Mouse (Mus musculus): ENCODE results near the gene Mastl. TPM values are rescaled to one million over a fixed set of nuclear protein-coding genes. Genes with fewer than 3 reads are reported as not detected.

Mastl gene
- polyA plus RNA-seq, 1 experiment from 2014 or later, result 8.0 TPM

DNA sequence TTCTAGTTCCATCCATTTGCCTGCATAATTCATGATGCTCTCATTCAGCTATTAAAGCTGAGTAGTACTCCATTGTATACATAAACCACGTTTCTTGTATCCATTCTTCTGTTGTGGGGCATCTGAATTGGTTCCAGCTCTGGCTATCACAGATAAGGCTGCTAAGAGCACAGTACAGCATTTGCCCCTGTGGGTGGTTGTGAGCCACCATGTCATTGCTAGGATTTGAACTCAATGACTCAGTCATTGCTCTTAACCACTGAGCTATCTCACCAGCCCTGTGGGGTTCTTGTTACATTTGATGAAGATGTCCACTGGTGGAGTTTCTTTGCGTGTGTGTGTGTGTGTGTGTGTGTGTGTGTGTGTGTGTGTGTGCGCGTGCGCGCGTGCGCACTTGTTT is 71.3 kb downstream of the Mastl start:
- Histone ChIP-seq H3K4me1 (no peaks in the 10 kb centered on the region), H3K4me3 (no peak overlapping the region), H3K27me3 (replicated peaks) (no peaks in the 10 kb centered on the region), H3K36me3 (peaks cover 84% of the 10 kb centered on the region), H3K9ac (no peak overlapping the region), H3K9me3 (no peaks in the 10 kb centered on the region), H3K4me2 (no peak overlapping the region), H3K27ac (replicated peaks) (no peak overlapping the region)
- ATAC-seq (ENCODE audit: extremely low read depth, insufficient number of reproducible peaks, low FRiP score, low TSS enrichment), result no peak
- WGBS, result 95% methylated on average over 8 of the region's 8 CpGs

DNA sequence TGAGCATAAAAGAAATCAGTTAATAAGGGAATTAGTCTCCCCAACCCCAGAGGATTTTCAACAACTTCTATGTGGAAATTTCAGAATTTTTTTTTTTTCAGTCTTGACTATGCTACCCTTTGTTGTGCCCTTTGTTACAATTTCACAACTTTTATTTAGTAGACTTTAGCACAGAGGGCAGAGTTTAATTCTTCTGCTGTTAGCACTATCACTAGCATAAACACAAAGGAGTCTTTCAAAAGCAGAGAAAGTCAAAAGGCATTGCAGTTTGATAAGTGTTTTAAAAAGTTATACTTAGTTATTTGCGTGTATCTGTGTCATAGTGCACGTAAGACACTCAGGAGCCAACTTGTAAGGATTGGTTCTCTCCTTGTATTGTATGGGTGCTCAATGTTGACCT is 77.2 kb downstream of the Mastl start:
- Histone ChIP-seq H3K4me1 (no peaks in the 10 kb centered on the region), H3K4me2 (no peak overlapping the region), H3K27ac (replicated peaks) (no peak overlapping the region), H3K9me3 (no peaks in the 10 kb centered on the region; the same call in 1 of the 2 replicates), H3K9ac (no peak overlapping the region), H3K4me3 (no peak overlapping the region), H3K27me3 (replicated peaks) (no peaks in the 10 kb centered on the region), H3K36me3 (peaks cover 72% of the 10 kb centered on the region)
- no peak for ATAC-seq (ENCODE audit: extremely low read depth, insufficient number of reproducible peaks, low FRiP score, low TSS enrichment)
- WGBS, result 91% methylated on average over 2 of the region's 2 CpGs

DNA sequence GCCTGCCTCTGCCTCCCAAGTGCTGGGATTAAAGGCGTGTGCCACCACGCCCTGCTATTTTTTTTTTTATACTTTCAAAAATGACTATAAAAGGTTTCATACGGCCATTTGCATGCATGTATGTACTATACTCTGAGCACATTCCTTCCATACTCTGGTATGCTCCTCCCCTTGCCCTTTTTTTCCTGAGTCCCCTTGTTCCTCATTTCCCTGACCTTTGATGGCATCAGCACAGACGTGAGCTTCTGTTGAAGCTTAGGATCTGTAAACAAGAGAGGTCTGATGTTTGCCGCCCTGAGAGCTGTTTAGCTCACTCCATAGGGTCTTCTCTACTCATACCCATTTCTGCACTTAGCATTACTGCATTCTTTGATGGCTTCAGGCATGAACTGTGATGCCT is 78.1 kb downstream of the Mastl start:
- no peak overlapping the region for H3K4me3 ChIP-seq
- H3K4me1 ChIP-seq, result no peaks in the 10 kb centered on the region
- WGBS, result 84% methylated on average over 5 of the region's 5 CpGs
- ATAC-seq (ENCODE audit: extremely low read depth, insufficient number of reproducible peaks, low FRiP score, low TSS enrichment), result no peak
- peaks cover 66% of the 10 kb centered on the region for H3K36me3 ChIP-seq
- no peaks in the 10 kb centered on the region for H3K27me3 ChIP-seq (replicated peaks)
- no peak overlapping the region for H3K4me2 ChIP-seq
- no peak overlapping the region for H3K27ac ChIP-seq (replicated peaks)
- no peak overlapping the region for H3K9ac ChIP-seq
- no peaks in the 10 kb centered on the region; the same call in 1 of the 2 replicates for H3K9me3 ChIP-seq

DNA sequence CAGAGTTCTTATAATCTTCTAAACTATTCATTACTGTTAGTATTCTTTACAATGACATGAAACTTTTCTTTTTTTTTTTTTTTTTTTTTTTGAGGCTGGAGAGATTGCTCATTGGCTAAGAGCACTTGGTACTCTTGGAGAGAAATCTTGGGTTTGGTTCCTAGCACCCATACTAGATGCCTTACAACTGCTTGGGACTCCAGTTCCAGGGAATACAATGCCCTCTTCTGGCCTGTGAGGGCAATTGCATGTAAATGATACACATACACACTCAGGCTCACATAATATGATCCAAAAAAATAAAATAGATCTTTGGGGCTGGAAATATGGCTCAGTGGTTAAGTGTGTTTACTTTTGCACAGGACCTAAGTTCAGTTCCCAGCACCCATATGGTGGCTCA is 79.0 kb downstream of the Mastl start:
- no peak for ATAC-seq (ENCODE audit: extremely low read depth, insufficient number of reproducible peaks, low FRiP score, low TSS enrichment)
- Histone ChIP-seq H3K4me3 (no peak overlapping the region), H3K27ac (replicated peaks) (no peak overlapping the region), H3K9ac (no peak overlapping the region), H3K4me1 (no peaks in the 10 kb centered on the region), H3K9me3 (no peaks in the 10 kb centered on the region; the same call in 1 of the 2 replicates), H3K36me3 (peaks cover 61% of the 10 kb centered on the region), H3K4me2 (no peak overlapping the region), H3K27me3 (replicated peaks) (no peaks in the 10 kb centered on the region)

DNA sequence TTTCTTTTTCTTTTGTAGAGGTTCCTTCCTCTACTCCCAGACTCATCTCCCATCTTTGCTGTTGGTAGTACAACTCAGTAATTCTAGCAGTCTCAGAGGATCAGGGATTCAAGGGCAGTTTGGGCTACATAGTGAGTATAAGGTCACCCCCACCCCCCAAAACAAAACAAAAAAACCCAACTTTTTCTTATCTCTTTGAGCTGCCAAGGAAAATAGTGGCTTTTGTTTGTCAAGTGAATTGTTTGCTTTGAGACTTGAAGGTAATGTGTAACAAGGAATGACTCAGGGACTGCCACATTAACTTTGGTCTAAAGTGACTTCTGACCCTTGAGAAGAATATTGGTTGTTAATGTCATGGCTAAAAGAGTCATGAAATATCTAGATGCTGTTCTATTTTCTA is 80.0 kb downstream of the Mastl start:
- ATAC-seq (ENCODE audit: extremely low read depth, insufficient number of reproducible peaks, low FRiP score, low TSS enrichment), result no peak
- Histone ChIP-seq H3K27ac (replicated peaks) (no peak overlapping the region), H3K4me3 (no peak overlapping the region), H3K36me3 (peaks cover 52% of the 10 kb centered on the region), H3K4me2 (no peak overlapping the region), H3K27me3 (replicated peaks) (no peaks in the 10 kb centered on the region), H3K4me1 (no peaks in the 10 kb centered on the region), H3K9me3 (no peaks in the 10 kb centered on the region; the same call in 1 of the 2 replicates), H3K9ac (no peak overlapping the region)

DNA sequence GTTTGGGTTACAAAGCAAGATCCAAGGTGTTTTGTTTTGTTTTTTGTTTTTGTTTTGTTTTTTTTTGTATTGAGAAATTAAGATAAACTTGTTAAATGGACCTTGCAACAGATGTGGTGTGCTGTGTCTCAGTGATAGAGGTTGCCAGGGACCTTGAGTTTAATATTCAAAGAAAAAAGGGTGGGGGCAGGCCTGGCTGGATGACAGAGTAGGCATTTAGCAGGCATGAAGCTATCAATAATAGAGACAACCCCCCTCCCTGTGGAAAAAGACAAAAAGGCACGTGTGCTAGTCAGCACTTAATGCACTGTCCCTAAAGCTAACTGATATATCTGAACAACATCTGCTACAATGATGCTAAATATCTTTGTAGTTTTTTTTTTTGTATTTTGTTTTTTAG is 84.4 kb downstream of the Mastl start:
- no peak overlapping the region for H3K4me2 ChIP-seq
- no peak overlapping the region for H3K27ac ChIP-seq (replicated peaks)
- H3K9me3 ChIP-seq, result no peaks in the 10 kb centered on the region
- 71% methylated on average over 1 of the region's 1 CpGs for WGBS
- H3K27me3 ChIP-seq (replicated peaks), result no peaks in the 10 kb centered on the region
- H3K36me3 ChIP-seq, result peaks cover 14% of the 10 kb centered on the region
- no peak overlapping the region for H3K4me3 ChIP-seq
- no peak overlapping the region for H3K9ac ChIP-seq
- peaks cover 8% of the 10 kb centered on the region for H3K4me1 ChIP-seq
- ATAC-seq (ENCODE audit: extremely low read depth, insufficient number of reproducible peaks, low FRiP score, low TSS enrichment), result no peak

DNA sequence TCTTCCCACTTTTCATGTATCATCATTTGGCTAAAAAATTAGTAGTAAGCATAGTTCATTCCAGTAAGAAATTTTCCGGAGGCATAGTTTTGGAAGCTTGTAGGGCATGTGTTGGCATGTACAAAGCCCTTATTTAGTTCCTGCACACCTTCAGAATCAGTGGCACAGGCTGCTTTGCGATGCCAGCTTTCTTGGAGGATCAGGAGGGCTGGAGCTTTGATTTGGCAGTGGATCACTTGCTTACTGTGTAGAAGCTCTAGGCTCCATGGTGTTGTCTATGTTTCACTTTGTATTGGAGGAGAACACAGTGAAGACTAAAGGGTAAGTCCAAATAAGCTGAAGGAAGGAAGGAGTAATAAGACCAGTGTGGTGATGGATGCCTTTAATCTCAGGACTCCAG is 85.3 kb downstream of the Mastl start:
- Histone ChIP-seq H3K36me3 (peaks cover 8% of the 10 kb centered on the region; the same call in 1 of the 2 replicates), H3K27ac (replicated peaks) (no peak overlapping the region), H3K27me3 (replicated peaks) (no peaks in the 10 kb centered on the region), H3K9me3 (no peaks in the 10 kb centered on the region), H3K4me3 (no peak overlapping the region), H3K4me1 (peaks cover 8% of the 10 kb centered on the region), H3K9ac (no peak overlapping the region), H3K4me2 (no peak overlapping the region)
- 93% methylated on average over 2 of the region's 2 CpGs for WGBS
- ATAC-seq (ENCODE audit: extremely low read depth, insufficient number of reproducible peaks, low FRiP score, low TSS enrichment), result no peak

DNA sequence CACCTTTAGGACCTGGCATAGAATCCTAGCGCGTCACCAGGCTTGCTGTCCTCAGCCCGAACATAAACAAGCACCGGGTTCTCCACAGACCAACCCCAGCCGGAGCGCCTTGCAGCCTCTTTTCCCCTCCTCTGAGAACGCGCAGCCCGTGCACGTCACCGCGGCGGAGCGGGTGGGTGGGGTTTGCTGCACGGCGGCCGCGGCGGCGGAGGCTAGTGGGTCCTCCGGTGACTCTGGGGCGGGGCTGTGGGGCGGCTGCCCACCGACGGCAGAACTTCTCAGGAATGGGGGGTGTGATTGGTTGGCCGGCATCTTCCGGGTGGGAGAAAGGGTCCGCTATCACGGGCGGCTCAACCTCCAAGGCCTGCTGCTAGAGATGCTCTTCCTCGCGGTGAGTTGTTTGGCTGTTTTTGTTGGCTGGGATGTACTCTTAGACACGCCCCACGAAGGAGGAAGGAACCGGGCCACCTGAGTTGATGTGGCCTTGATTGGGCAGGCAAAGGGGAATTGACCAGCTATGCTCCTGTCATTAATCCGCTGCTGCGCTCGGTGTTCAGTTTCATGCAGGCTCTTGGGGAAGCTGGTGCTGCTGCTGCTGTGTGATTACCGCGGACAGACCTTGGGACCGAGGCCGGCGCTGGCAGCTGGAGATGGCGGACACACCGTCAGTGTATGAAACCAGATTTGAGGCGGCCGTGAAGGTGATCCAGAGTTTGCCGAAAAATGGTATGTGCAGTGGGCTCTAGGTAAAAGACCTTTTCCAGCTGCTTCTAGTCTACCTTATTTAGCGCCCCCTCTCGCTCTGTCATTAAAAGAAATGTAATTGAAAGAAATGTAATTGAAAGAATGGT is 86.7 kb downstream of the Mastl start:
- Histone ChIP-seq H3K27me3 (replicated peaks) (no peaks in the 10 kb centered on the region), H3K9me3 (no peaks in the 10 kb centered on the region), H3K4me1 (peaks cover 8% of the 10 kb centered on the region), H3K4me3 (peak overlapping the region; percentile 81), H3K4me2 (peak overlapping the region; percentile 99), H3K9ac (peak overlapping the region; percentile 90), H3K36me3 (peaks cover 8% of the 10 kb centered on the region; the same call in 1 of the 2 replicates), H3K27ac (replicated peaks) (peak overlapping the region; percentile 97)
- ATAC-seq (ENCODE audit: extremely low read depth, insufficient number of reproducible peaks, low FRiP score, low TSS enrichment), result peak; percentile 87
- WGBS, result under 1% methylated on average over 50 of the region's 50 CpGs

DNA sequence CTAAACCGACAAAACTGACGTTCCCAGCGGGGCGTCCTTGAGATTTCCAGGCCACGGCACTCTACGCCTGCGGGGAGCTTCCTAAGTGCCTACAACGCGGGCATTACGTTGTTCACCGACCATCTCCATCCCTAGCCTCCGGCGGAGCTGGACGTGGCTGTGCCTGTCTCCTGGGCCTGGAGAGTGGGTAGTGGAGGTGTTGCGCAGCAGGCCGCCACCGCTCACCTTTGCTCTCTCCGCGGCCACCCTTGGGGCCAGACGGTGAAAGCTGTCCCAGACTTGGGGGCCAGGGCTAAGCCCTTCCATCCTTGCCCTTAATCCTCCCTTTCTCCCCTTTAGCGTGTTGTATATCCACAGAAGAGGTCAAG is 87.5 kb downstream of the Mastl start:
- peak overlapping the region; percentile 90 for H3K9ac ChIP-seq
- H3K36me3 ChIP-seq, result 0 out of 2 replicates have a peak, but pooled peaks cover 4% of the 10 kb centered on the region
- peak overlapping the region; percentile 81 for H3K4me3 ChIP-seq
- H3K4me1 ChIP-seq, result peaks cover 8% of the 10 kb centered on the region
- no peaks in the 10 kb centered on the region for H3K27me3 ChIP-seq (replicated peaks)
- H3K27ac ChIP-seq (replicated peaks), result peak overlapping the region; percentile 97
- ATAC-seq (ENCODE audit: extremely low read depth, insufficient number of reproducible peaks, low FRiP score, low TSS enrichment), result peak; percentile 48; the same call in 1 of the 2 replicates
- 0% methylated on average over 21 of the region's 21 CpGs for WGBS
- H3K4me2 ChIP-seq, result peak overlapping the region; percentile 99
- H3K9me3 ChIP-seq, result no peaks in the 10 kb centered on the region

DNA sequence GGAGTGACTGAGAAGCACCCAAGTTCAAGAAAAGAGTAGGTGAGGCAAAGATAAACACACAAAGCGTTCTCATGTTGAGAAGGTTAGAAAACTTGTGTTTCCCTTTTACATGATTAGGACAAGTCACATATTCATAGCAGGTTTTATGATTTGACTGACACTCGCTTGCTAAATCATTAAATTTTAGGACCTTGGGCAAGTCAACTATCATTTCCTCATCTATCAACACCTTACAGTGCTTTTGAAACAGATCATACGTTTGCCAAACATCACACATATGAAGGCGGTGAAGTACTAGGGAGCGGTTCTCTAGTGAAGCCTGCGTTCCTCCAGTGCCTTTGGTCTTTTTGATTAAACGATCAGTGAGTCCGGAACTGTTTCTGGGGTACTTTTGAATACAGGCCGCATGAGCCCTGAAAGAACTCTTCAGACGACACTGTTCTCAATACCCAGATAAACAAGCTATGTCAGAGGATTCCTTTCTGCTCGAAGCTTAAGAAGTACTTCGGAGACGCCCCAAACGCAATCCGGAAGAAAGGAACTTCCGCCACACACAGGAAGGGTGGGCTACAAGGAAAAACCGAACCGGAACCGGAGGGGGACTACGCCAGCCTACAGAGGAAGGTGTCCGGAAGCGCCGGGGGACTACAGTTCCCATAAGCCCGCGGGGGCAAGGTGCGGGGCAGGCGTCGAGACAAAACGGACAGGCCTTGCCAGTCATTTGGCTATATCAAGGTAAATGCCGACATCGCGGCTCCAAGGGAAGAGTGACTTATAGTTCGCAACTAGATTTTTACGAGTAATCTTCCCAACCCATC is 88.1 kb downstream of the Mastl start, which contains the start of gene Acbd5:
TSS of gene Acbd5 (plus strand) at position 616 of the 818 bp plus-strand sequence.
- H3K36me3 ChIP-seq, result 0 out of 2 replicates have a peak, but pooled peaks cover 3% of the 10 kb centered on the region
- peak; percentile 91 for ATAC-seq (ENCODE audit: extremely low read depth, insufficient number of reproducible peaks, low FRiP score, low TSS enrichment)
- H3K27ac ChIP-seq (replicated peaks), result peak within 1 kb of the TSS; percentile 97
- peaks cover 8% of the 10 kb centered on the region for H3K4me1 ChIP-seq
- H3K4me3 ChIP-seq, result peak within 1 kb of the TSS; percentile 81
- 2% methylated on average over 34 of the region's 34 CpGs for WGBS
- H3K27me3 ChIP-seq (replicated peaks), result no peaks in the 10 kb centered on the region
- no peaks in the 10 kb centered on the region for H3K9me3 ChIP-seq
- H3K4me2 ChIP-seq, result peak within 1 kb of the TSS; percentile 99
- peak within 1 kb of the TSS; percentile 90 for H3K9ac ChIP-seq
